In the genomic region with DNA sequence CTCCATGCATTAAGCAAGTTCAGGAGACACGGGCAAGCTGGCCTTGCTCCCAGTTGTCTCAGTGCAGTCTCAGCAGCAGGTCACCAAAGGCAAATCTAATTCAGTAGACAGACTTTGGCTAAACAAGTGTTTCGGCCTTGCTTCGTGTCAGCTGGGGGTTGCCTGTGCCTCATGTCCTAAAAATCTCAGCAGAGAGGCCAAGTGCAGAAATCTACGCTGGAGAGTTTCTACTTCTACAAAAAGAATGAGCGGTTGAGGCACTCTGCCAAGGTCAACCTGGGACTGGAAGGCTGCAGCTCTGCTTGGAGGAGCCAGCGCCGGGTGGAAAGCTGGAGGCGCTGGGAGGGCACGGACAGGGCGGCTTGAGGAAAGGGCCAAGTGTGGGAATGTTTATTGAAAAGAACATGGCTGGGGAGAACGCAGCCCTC, we compare ENCODE assay signal across 9 mouse cellular contexts.
DNase-seq lines count a peak whose midpoint lies in the region; ATAC-seq and TF ChIP-seq lines count a peak whose summit lies in the region.
"Had no signal": no experiment of that assay in that cellular context is flagged by ENCODE, and none has a peak within 500 bp of the region (broad histone marks: within the 10 kb centered on the region; RNA-seq: fewer than 3 reads in every experiment).

No protein-coding gene starts in this region.

- TF ChIP-seq CTCF in layer of hippocampus, adult 2 months (conservative IDR thresholded peaks at IDR 0.05) = no peak

- ATAC-seq in CD4-positive, CD25-positive, alpha-beta regulatory T cell, adult 4 months = no peak

- peak; percentile 9 to 37 for DNase-seq in layer of hippocampus, postnatal 14 days (ENCODE audit: low spot score in 2 of 2)
- DNase-seq in layer of hippocampus, adult 2 months (ENCODE audit: low spot score in 2 of 2) = no peak
- peak; percentile 82 for DNase-seq in adrenal gland, postnatal 25 days
- DNase-seq in heart, adult 11 months = peak; percentile 97
- peak; percentile 26 for DNase-seq in kidney, adult 9 months
- peak; percentile 89 for DNase-seq in lung, postnatal 10 days
- no peak for DNase-seq in B cell, adult 2 months

- no peak overlapping the region for H3K4me3 ChIP-seq in layer of hippocampus, adult 2 months
- H3K4me3 ChIP-seq: midbrain, embryonic 12.5 days had no signal

- no peak overlapping the region for H3K27ac ChIP-seq in layer of hippocampus, adult 2 months
- H3K27ac ChIP-seq: midbrain, embryonic 12.5 days had no signal

Comparison
In these comparisons a context has a peak if more than half of its experiments do, and no peak if none do; other contexts are left out.
1. DNase-seq: peak in layer of hippocampus, postnatal 14 days (2 of 2), adrenal gland, postnatal 25 days (single experiment), heart, adult 11 months (single experiment), kidney, adult 9 months (single experiment) and lung, postnatal 10 days (single experiment); none in layer of hippocampus, adult 2 months (0 of 2) and B cell, adult 2 months (0 of 2).